Mouse (Mus musculus): Measurements from ENCODE around the gene Tmub1. TPM values are rescaled to one million over a fixed set of nuclear protein-coding genes. Genes with fewer than 3 reads are reported as not detected.

The Tmub1 gene
- total and polyA plus RNA-seq, 2 experiments from 2014 or later, result 16.5 to 36.7 TPM

DNA sequence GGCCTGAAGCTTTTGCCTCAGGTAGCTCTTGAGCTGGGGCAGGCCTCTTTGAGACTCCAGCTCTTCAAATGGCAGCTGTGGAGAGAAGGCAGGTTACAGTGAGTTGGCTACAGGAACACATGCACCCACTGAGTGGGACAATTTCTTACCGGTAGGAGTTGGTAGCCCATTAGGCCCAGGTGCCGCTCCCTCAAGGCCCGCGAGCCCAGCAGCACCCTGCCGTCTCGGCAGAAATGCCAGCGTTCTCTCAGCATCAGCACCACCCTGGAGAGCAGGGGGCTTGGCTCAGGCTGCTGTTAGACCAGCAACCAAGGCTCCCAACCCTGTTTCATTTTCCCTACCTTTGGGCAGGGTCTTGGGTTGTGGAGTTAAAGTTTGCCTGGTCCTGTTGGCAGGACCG is 6.5 kb downstream of the Tmub1 start:
- Histone ChIP-seq H3K9me3 (replicated peaks; ENCODE audit: control insufficient read depth, low read length) (no peaks in the 10 kb centered on the region), H3K4me1 (ENCODE audit: control insufficient read depth, insufficient read depth) (peaks cover 10% of the 10 kb centered on the region; the same call in 1 of the 2 replicates), H3K4me3 (ENCODE audit: low read depth, low read length) (no peak overlapping the region), H3K27ac (ENCODE audit: low read depth) (no peak overlapping the region), H3K36me3 (replicated peaks; ENCODE audit: control insufficient read depth, insufficient read depth, low read length) (peaks cover 60% of the 10 kb centered on the region), H3K9ac (replicated peaks; ENCODE audit: low read depth, low read length) (no peak overlapping the region), H3K4me2 (ENCODE audit: low read depth, low read length) (no peak overlapping the region), H3K27me3 (ENCODE audit: control insufficient read depth, insufficient read depth, low read length) (no peaks in the 10 kb centered on the region)
- TF ChIP-seq CTCF (IDR thresholded peaks at IDR 0.05; ENCODE audit: low read depth) (no peak), EP300 (IDR thresholded peaks at IDR 0.05; ENCODE audit: low read depth) (no peak)
- DNase-seq (ENCODE audit: low spot score) (no peak), ATAC-seq (ENCODE audit: insufficient read depth, low read depth) (no peak)
- 83% methylated on average over 8 of the region's 8 CpGs for WGBS

DNA sequence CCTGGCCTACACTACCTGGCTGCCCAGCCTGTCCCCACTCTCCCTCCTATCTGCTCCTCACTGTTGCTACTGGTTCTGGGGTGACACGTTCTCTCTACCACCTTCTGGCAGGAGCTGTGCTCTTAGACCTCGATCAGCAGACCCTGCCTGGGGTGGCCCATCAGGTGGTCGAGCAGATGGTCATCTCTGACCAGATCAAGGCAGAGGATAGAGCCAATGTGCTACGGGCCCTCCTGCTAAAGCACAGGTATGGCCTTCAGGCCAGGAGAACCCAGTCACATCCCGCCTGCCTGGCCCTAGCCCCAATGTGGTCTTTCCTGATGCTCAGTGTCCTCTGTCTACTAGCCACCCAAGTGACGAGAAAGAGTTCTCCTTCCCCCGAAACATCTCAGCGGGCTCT is 13.7 kb downstream of the Tmub1 start:
- WGBS, result 84% methylated on average over 8 of the region's 8 CpGs

DNA sequence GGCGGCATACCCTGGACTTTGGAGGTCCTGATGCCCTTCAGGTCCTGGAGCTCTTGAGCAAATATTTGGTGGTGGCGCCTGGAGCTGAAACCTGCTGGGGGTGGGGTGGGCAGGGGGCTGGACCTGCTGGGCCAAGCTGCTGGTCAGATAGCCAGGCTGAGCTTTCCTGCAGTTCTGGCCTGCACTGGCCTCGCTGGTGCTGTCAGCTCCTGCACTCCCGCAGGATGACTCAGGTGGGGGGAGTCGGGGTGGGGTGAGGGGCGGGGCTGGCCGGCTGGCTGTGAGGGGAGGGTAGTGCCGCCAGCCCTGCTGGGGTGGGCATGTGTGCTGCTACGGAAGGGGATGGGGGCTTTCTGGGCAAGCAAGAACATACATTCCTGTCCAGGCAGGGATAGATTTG is 19.1 kb downstream of the Tmub1 start:
- ATAC-seq (ENCODE audit: insufficient read depth, low read depth), result no peak
- H3K4me3 ChIP-seq (ENCODE audit: low read depth, low read length), result no peak overlapping the region
- H3K4me1 ChIP-seq (ENCODE audit: control insufficient read depth, insufficient read depth), result peaks cover 18% of the 10 kb centered on the region
- H3K27me3 ChIP-seq (ENCODE audit: control insufficient read depth, insufficient read depth, low read length), result no peaks in the 10 kb centered on the region
- 35% methylated on average over 9 of the region's 9 CpGs for WGBS
- H3K27ac ChIP-seq (ENCODE audit: low read depth), result no peak overlapping the region
- TF ChIP-seq CTCF (IDR thresholded peaks at IDR 0.05; ENCODE audit: low read depth), result no peak
- TF ChIP-seq EP300 (IDR thresholded peaks at IDR 0.05; ENCODE audit: low read depth), result no peak
- DNase-seq (ENCODE audit: low spot score), result no peak
- H3K4me2 ChIP-seq (ENCODE audit: low read depth, low read length), result no peak overlapping the region
- H3K9ac ChIP-seq (replicated peaks; ENCODE audit: low read depth, low read length), result no peak overlapping the region
- peaks cover 47% of the 10 kb centered on the region for H3K36me3 ChIP-seq (replicated peaks; ENCODE audit: control insufficient read depth, insufficient read depth, low read length)
- H3K9me3 ChIP-seq (replicated peaks; ENCODE audit: control insufficient read depth, low read length), result no peaks in the 10 kb centered on the region

More for the DNA sequence above, 13.7 kb downstream of the Tmub1 start:
- TF ChIP-seq EP300 (IDR thresholded peaks at IDR 0.05; ENCODE audit: low read depth) (no peak), CTCF (IDR thresholded peaks at IDR 0.05; ENCODE audit: low read depth) (no peak)
- Histone ChIP-seq H3K4me3 (ENCODE audit: low read depth, low read length) (no peak overlapping the region), H3K9me3 (replicated peaks; ENCODE audit: control insufficient read depth, low read length) (no peaks in the 10 kb centered on the region), H3K27ac (ENCODE audit: low read depth) (peak overlapping the region; percentile 22), H3K27me3 (ENCODE audit: control insufficient read depth, insufficient read depth, low read length) (no peaks in the 10 kb centered on the region), H3K9ac (replicated peaks; ENCODE audit: low read depth, low read length) (no peak overlapping the region), H3K4me1 (ENCODE audit: control insufficient read depth, insufficient read depth) (no peaks in the 10 kb centered on the region), H3K4me2 (ENCODE audit: low read depth, low read length) (no peak overlapping the region), H3K36me3 (replicated peaks; ENCODE audit: control insufficient read depth, insufficient read depth, low read length) (peaks cover 91% of the 10 kb centered on the region)
- ATAC-seq (ENCODE audit: insufficient read depth, low read depth) (no peak), DNase-seq (ENCODE audit: low spot score) (no peak)

DNA sequence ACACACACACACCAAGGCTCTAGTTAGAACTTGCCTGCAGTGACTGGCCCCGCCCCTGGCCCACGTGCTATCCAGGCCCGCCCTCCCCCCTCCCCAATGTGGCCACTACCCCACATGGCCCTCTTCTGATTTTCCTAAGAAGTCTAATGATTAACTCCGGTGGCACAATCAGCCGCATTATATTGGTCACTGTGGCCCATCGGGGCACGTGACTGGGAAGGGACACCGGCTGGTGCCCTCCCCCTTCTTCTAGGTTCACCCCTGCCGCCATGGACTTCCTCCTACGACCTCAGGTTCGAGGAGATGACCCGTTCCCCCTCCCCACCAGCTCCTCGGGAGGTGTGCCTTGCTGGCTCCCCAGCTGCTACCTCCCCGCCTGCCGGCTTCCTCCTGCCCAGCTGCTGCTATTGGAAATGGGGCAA is 19.7 kb downstream of the Tmub1 start:
- H3K9ac ChIP-seq (replicated peaks; ENCODE audit: low read depth, low read length), result no peak overlapping the region
- TF ChIP-seq EP300 (IDR thresholded peaks at IDR 0.05; ENCODE audit: low read depth) (no peak), CTCF (IDR thresholded peaks at IDR 0.05; ENCODE audit: low read depth) (no peak)
- peaks cover 19% of the 10 kb centered on the region for H3K4me1 ChIP-seq (ENCODE audit: control insufficient read depth, insufficient read depth)
- WGBS, result 32% methylated on average over 15 of the region's 15 CpGs
- DNase-seq (ENCODE audit: low spot score) (no peak), ATAC-seq (ENCODE audit: insufficient read depth, low read depth) (no peak)
- no peaks in the 10 kb centered on the region for H3K9me3 ChIP-seq (replicated peaks; ENCODE audit: control insufficient read depth, low read length)
- H3K4me3 ChIP-seq (ENCODE audit: low read depth, low read length), result no peak overlapping the region
- no peak overlapping the region for H3K4me2 ChIP-seq (ENCODE audit: low read depth, low read length)
- no peak overlapping the region for H3K27ac ChIP-seq (ENCODE audit: low read depth)
- H3K27me3 ChIP-seq (ENCODE audit: control insufficient read depth, insufficient read depth, low read length), result no peaks in the 10 kb centered on the region
- peaks cover 42% of the 10 kb centered on the region for H3K36me3 ChIP-seq (replicated peaks; ENCODE audit: control insufficient read depth, insufficient read depth, low read length)

DNA sequence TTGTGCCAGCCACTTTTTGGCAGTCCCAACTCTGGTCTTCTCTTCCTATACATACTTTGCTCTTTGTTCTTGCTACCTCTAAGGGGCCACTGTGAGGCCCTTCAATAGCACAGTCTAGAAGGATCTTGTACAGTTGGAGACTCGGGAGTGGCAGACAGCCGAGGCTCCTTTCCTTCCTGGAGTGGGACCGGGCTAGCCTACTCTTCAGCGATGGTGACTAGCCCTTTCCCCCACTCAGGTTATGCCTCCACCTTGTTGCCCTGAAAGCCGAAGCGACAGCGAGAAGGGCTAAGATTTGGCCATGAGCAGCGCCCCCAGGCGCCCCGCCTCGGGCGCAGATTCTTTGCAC is 20.4 kb downstream of the Tmub1 start:
- no peak for TF ChIP-seq EP300 (IDR thresholded peaks at IDR 0.05; ENCODE audit: low read depth)
- TF ChIP-seq CTCF (IDR thresholded peaks at IDR 0.05; ENCODE audit: low read depth), result no peak
- no peaks in the 10 kb centered on the region for H3K27me3 ChIP-seq (ENCODE audit: control insufficient read depth, insufficient read depth, low read length)
- H3K27ac ChIP-seq (ENCODE audit: low read depth), result no peak overlapping the region
- H3K4me3 ChIP-seq (ENCODE audit: low read depth, low read length), result no peak overlapping the region
- no peaks in the 10 kb centered on the region for H3K9me3 ChIP-seq (replicated peaks; ENCODE audit: control insufficient read depth, low read length)
- H3K36me3 ChIP-seq (replicated peaks; ENCODE audit: control insufficient read depth, insufficient read depth, low read length), result peaks cover 34% of the 10 kb centered on the region
- H3K9ac ChIP-seq (replicated peaks; ENCODE audit: low read depth, low read length), result no peak overlapping the region
- H3K4me2 ChIP-seq (ENCODE audit: low read depth, low read length), result no peak overlapping the region
- ATAC-seq (ENCODE audit: insufficient read depth, low read depth), result no peak
- 53% methylated on average over 12 of the region's 12 CpGs for WGBS
- no peak for DNase-seq (ENCODE audit: low spot score)
- H3K4me1 ChIP-seq (ENCODE audit: control insufficient read depth, insufficient read depth), result peaks cover 24% of the 10 kb centered on the region

DNA sequence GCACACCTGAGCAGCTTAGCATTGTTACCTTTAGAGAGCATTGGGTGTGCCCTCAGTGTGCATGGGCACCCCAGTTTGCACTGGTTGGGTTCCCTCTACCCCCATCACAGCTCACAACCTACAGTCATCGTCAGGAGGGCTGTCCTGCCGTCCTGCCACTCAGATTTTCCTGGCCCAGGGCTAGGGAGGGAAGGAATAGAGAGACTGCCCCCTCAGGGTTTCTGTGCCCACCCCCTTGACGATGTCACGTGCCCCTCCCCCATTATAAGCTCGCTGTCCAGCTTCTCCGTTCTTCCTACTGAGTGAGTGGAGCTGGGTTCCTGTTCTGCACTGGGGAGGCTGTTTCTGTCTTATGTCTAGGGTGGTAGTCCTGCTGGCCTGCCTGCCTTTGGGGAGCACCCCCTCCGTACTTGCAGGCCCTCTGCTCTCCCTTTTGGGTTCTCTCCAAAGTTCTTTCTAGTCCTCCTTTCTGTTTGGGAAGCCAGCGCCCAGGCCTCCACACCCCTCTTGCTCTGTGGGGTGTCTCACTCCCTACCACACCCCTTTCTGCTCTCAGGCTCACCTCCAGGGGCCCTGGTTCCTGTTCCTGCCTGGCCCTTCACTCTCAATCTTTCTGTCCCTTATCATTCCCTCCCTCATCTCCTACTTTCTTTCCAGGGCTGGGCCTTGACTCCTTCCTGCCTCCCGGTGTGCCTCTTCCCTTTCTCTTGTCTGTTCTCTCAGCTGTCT is 20.9 kb downstream of the Tmub1 start:
- TF ChIP-seq CTCF (IDR thresholded peaks at IDR 0.05; ENCODE audit: low read depth), result no peak
- no peak for TF ChIP-seq EP300 (IDR thresholded peaks at IDR 0.05; ENCODE audit: low read depth)
- ATAC-seq (ENCODE audit: insufficient read depth, low read depth) (no peak), DNase-seq (ENCODE audit: low spot score) (peak; percentile 31)
- peak overlapping the region; percentile 77 for H3K4me2 ChIP-seq (ENCODE audit: low read depth, low read length)
- H3K9ac ChIP-seq (replicated peaks; ENCODE audit: low read depth, low read length), result no peak overlapping the region
- 26% methylated on average over 9 of the region's 9 CpGs for WGBS
- H3K27me3 ChIP-seq (ENCODE audit: control insufficient read depth, insufficient read depth, low read length), result no peaks in the 10 kb centered on the region
- H3K4me1 ChIP-seq (ENCODE audit: control insufficient read depth, insufficient read depth), result peaks cover 24% of the 10 kb centered on the region
- H3K27ac ChIP-seq (ENCODE audit: low read depth), result no peak overlapping the region
- peaks cover 29% of the 10 kb centered on the region for H3K36me3 ChIP-seq (replicated peaks; ENCODE audit: control insufficient read depth, insufficient read depth, low read length)
- H3K4me3 ChIP-seq (ENCODE audit: low read depth, low read length), result peak overlapping the region; percentile 72; the same call in 1 of the 2 replicates
- no peaks in the 10 kb centered on the region for H3K9me3 ChIP-seq (replicated peaks; ENCODE audit: control insufficient read depth, low read length)
